9 mouse cellular contexts compared by ENCODE assay signal in genomic region chr15:103364761-103365160, GRCm38 (mm10). TPM values are rescaled to one million over a fixed set of nuclear protein-coding genes. Genes with fewer than 3 reads are reported as not detected.
DNase-seq lines count a peak whose midpoint lies in the region; ATAC-seq and TF ChIP-seq lines count a peak whose summit lies in the region.
"Had no signal": no experiment of that assay in that cellular context is flagged by ENCODE, and none has a peak within 500 bp of the region (broad histone marks: within the 10 kb centered on the region; RNA-seq: fewer than 3 reads in every experiment).

No protein-coding gene starts in this region.

- H3K4me1 ChIP-seq in E14TG2a.4 (replicated peaks; ENCODE audit: low read depth, low read length): peaks cover 86% of the 10 kb centered on the region
- peaks cover 24% of the 10 kb centered on the region for H3K4me1 ChIP-seq in hindbrain, embryonic 12.5 days

- H3K9ac ChIP-seq in hindbrain, embryonic 12.5 days: 0 out of 2 replicates have a peak overlapping the region, but pooled peaks have one; percentile 75

- intact Hi-C loops in gastrocnemius, adult 2 months (cut with DNase I): no loop called here
- intact Hi-C loops in gastrocnemius, postnatal 36 days (cut with DNase I): no loop called here

- H3K27ac ChIP-seq in gastrocnemius, adult 2 months: peak overlapping the region; percentile 96
- no peak overlapping the region for H3K27ac ChIP-seq in hindbrain, embryonic 12.5 days
- peak overlapping the region; percentile 90 for H3K27ac ChIP-seq in macrophage

- no peak for ATAC-seq in hindbrain, embryonic 12.5 days (ENCODE audit: low FRiP score)

- H3K36me3 ChIP-seq in E14TG2a.4 (ENCODE audit: insufficient read depth, low read length) (peaks cover 23% of the 10 kb centered on the region), macrophage (ENCODE audit: inconsistent target) (no peaks in the 10 kb centered on the region)
- no peaks in the 10 kb centered on the region for H3K36me3 ChIP-seq in hindbrain, embryonic 12.5 days

- no peaks in the 10 kb centered on the region for H3K27me3 ChIP-seq in E14TG2a.4 (ENCODE audit: insufficient read depth, low read length)
- peaks cover 23% of the 10 kb centered on the region; the same call in 1 of the 2 replicates for H3K27me3 ChIP-seq in hindbrain, embryonic 12.5 days

- TF ChIP-seq CTCF in gastrocnemius, adult 2 months (IDR thresholded peaks at IDR 0.05): no peak
- no peak for TF ChIP-seq CTCF in E14TG2a.4 (conservative IDR thresholded peaks at IDR 0.05; ENCODE audit: low read length)

- peaks cover 65% of the 10 kb centered on the region for H3K79me2 ChIP-seq in macrophage (ENCODE audit: inconsistent target)

- H3K4me2 ChIP-seq in hindbrain, embryonic 12.5 days (replicated peaks): peak overlapping the region; percentile 95

- WGBS in hindbrain, embryonic 12.5 days: 53% methylated on average over 4 of the region's 4 CpGs
- WGBS in macrophage (ENCODE audit: missing documents): 12% methylated on average over 4 of the region's 4 CpGs

- H3K9me3 ChIP-seq in E14TG2a.4 (ENCODE audit: low read length): no peaks in the 10 kb centered on the region
- H3K9me3 ChIP-seq in hindbrain, embryonic 12.5 days (replicated peaks): no peaks in the 10 kb centered on the region

- no peak for DNase-seq in gastrocnemius, adult 2 months
- no peak for DNase-seq in gastrocnemius, postnatal 36 days
- no peak for DNase-seq in cerebellum, postnatal 36 days
- DNase-seq in spleen, postnatal 4 days (ENCODE audit: low spot score in 2 of 2): no peak
- DNase-seq in adrenal gland, adult 8-10 months: no peak

- peak overlapping the region; percentile 98 for H3K4me3 ChIP-seq in gastrocnemius, adult 2 months
- peak overlapping the region; percentile 95 for H3K4me3 ChIP-seq in E14TG2a.4 (replicated peaks; ENCODE audit: low read length)
- H3K4me3 ChIP-seq in hindbrain, embryonic 12.5 days: peak overlapping the region; percentile 61
- H3K4me3 ChIP-seq in macrophage (ENCODE audit: inconsistent target): peak overlapping the region; percentile 94

RNA-seq across cellular contexts. Expression of gene Itga5, which starts 1.8 kb away (rescaled TPM):
- 1 to 10 TPM; 5.0 to 10.0 TPM for total RNA-seq in gastrocnemius, adult 2 months (2021)
- total RNA-seq in gastrocnemius, postnatal 36 days (2021): 1 to 10 TPM; 8.7 to 9.1 TPM
- polyA plus RNA-seq in hindbrain, embryonic 12.5 days (2016; fragmentation: Nextera tagmentation; extraction: Ambion mirVana): 26.8 and 27.0 TPM in 2 replicates
- 1,000 to 10,000 TPM in 11 of 26 experiments, 100 to 1,000 TPM in 15; 166 to 3,228 (median 638) TPM for total RNA-seq in macrophage (2018; cell fraction: chromatin; rRNA removed)
- 100 to 1,000 TPM in 9 of 26 experiments, 10 to 100 TPM in 17; 29.3 to 430 (median 82.6) TPM for total RNA-seq in macrophage (2018; cell fraction: cytosol; rRNA removed)
- 1,000 to 10,000 TPM in 2 of 26 experiments, 100 to 1,000 TPM in 23, 10 to 100 TPM in 1; 94.1 to 1,525 (median 507) TPM for total RNA-seq in macrophage (2018; cell fraction: nucleus; rRNA removed)
- 24.4 to 49.9 TPM (median 30.3 TPM) in 3 replicates for polyA plus RNA-seq in macrophage (2018)
- total RNA-seq in adrenal gland, adult 8-10 months (2022): 10 to 100 TPM; 29.5 to 36.7 (median 34.0) TPM

RNA-seq across cellular contexts. Expression of gene Zfp385a, which starts 24.9 kb away (rescaled TPM):
- total RNA-seq in gastrocnemius, adult 2 months (2021): 10 to 100 TPM in 1 of 2 experiments, 1 to 10 TPM in 1; 8.0 to 13.0 TPM
- 10 to 100 TPM in 1 of 2 experiments, 1 to 10 TPM in 1; 8.7 to 12.7 TPM for total RNA-seq in gastrocnemius, postnatal 36 days (2021)
- polyA plus RNA-seq in hindbrain, embryonic 12.5 days (2016; fragmentation: Nextera tagmentation; extraction: Ambion mirVana): 20.5 and 23.8 TPM in 2 replicates
- 10 to 100 TPM; 10.2 to 43.2 (median 26.3) TPM for total RNA-seq in macrophage (2018; cell fraction: chromatin; rRNA removed)
- 10 to 100 TPM; 50.8 to 93.1 (median 78.8) TPM for total RNA-seq in macrophage (2018; cell fraction: cytosol; rRNA removed)
- 10 to 100 TPM; 21.9 to 59.1 (median 37.0) TPM for total RNA-seq in macrophage (2018; cell fraction: nucleus; rRNA removed)
- polyA plus RNA-seq in macrophage (2018): 38.1 to 73.9 TPM (median 63.3 TPM) in 3 replicates
- 10 to 100 TPM; 13.4 to 21.9 (median 19.1) TPM for total RNA-seq in adrenal gland, adult 8-10 months (2022)
- polyA plus RNA-seq: inflammation-experienced regulatory T-cells, adult 6 months had no signal

RNA-seq across cellular contexts. Expression of gene Gpr84, which starts 54.3 kb away (rescaled TPM):
- not detected for total RNA-seq in gastrocnemius, adult 2 months (2021)
- total RNA-seq in gastrocnemius, postnatal 36 days (2021): not detected
- polyA plus RNA-seq in hindbrain, embryonic 12.5 days (2016; fragmentation: Nextera tagmentation; extraction: Ambion mirVana): 0.36 and 0.51 TPM in 2 replicates
- total RNA-seq in macrophage (2018; cell fraction: chromatin; rRNA removed): 10 to 100 TPM in 3 of 26 experiments, 1 to 10 TPM in 20, under 1 TPM in 2, not detected in 1; 0.55 to 12.0 (median 5.2) TPM
- 10 to 100 TPM in 20 of 26 experiments, 1 to 10 TPM in 6; 1.4 to 72.5 (median 17.4) TPM for total RNA-seq in macrophage (2018; cell fraction: cytosol; rRNA removed)
- 10 to 100 TPM in 23 of 26 experiments, 1 to 10 TPM in 2, not detected in 1; 3.5 to 71.3 (median 23.9) TPM for total RNA-seq in macrophage (2018; cell fraction: nucleus; rRNA removed)
- 0.93 to 14.5 TPM (median 3.7 TPM) in 3 replicates for polyA plus RNA-seq in macrophage (2018)
- not detected for total RNA-seq in adrenal gland, adult 8-10 months (2022)
- polyA plus RNA-seq: inflammation-experienced regulatory T-cells, adult 6 months had no signal
